Mouse (Mus musculus): ENCODE data around the gene Cep104.

Cep104 gene

DNA sequence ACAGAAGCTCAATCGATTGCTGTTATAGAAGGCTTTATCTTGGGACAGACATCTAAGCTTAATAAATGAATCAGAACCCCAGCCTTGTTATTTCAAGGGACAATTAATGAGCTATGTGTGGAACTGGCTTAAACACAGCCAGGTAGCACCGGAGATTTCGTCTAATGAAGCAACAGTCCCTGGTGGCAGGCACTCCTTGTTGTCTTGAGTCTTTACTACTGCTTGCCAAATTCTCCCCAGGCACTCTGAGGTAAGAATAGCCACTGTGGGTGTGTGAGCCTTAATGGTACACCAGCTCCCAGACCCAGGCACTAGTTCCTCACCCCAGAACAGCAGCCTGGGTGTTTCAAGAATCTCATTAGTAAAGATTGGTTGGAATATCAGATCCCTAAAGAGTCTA lies 76.4 kb downstream of the Cep104 start:
- no peak for DNase-seq (ENCODE audit: low spot score)

GRCm38 (mm10) chr4:154053065-154053464 lies 78.1 kb downstream of the Cep104 start:
- no peak for DNase-seq (ENCODE audit: low spot score)

DNA sequence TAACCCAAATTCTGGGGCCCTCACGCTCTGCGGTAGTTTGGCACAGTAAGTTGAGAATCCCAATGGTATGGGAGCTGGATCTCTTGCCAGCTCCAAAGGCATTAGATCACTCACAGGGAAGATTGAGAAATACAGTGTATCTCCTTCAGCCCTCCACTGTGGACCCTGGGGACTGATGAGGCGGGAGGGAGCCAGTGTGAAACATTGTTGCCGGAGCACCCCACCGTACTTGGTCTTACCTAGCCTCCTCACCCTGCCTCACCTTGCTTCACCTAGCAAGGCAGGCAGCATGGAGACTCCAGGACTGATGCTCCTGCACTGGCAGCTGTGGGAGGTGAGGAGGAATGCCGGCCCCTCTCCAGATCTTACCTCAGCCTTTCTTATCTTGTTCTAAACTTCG lies 80.5 kb downstream of the Cep104 start:
- DNase-seq (ENCODE audit: low spot score): no peak

DNA sequence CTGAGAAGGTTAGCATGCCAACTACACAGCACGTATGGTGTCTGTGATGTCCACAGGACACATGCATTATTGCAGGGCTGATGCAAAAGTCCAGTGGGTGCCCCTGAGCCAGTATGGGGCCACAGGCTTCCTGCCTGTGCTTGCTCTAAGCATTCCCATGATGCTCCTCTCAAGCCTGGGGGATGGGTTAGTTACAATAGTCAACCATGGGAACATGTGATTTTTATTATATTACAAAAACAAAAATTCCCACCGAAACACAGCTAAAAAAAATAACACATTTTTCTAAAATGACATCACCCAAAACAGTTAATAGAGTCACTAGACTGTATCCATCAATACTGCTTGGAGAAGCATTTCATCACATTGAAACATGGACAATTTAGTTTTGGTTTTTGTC lies 81.1 kb downstream of the Cep104 start:
- DNase-seq (ENCODE audit: low spot score): no peak

DNA sequence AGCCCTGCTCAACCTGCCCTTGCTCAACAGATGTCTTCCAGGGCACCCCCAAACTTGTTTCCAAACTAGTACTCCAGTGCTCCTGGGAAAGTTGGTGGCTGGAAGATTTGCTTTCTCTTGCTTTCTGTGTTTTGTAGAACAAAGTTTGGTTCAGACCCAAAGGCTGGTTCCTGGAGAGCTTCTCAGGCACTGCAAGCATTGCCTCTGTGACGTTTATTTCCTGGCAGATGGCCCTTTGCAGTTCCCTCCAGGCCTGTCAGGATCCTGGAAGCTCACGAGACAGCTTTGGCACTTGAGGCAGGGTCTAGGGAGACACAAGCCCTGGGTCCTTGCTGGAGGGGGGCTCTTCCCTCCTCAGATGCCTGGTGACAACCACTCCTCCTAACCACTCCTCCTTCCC lies 81.7 kb downstream of the Cep104 start:
- DNase-seq (ENCODE audit: low spot score): no peak

GRCm38 (mm10) chr4:154057696-154058095 lies 82.7 kb downstream of the Cep104 start:
- DNase-seq (ENCODE audit: low spot score): no peak

Data from MN1 (cell line).